Mouse (Mus musculus) left cerebral cortex, postnatal 10 days (tissue): ENCODE measurements around the gene Prnd. TPM values are rescaled to one million over a fixed set of nuclear protein-coding genes. Genes with fewer than 3 reads are reported as not detected.

Experiments used
- DNase-seq, 2 experiments: peaks; one replicate each; pipeline ENCODE4 v3.0.0; 2021 to 2022; ENCODE audit warnings: low spot score in 2 of 2, mixed read lengths in 1 of 2; ENCODE audit errors: extremely low spot score in 1 of 2
- intact Hi-C: fragments of 180-260 bp; cut with DNase I; formaldehyde crosslinking; loops from one replicate; pipeline ENCODE4 v1.15.1; 2025
- total RNA-seq, 2 experiments: library from RNA; stranded (reverse); gene quantifications; 2 replicates each; pipeline ENCODE4 v1.2.3; 2021

Gene Prnd
- total RNA-seq, 2 experiments from 2014 or later, result 4.2 to 5.0 TPM

- DNase-seq, result no peak
- intact Hi-C loops, result no loop called here
Measured at GRCm38 (mm10) chr2:132004495-132005136, 54.0 kb downstream of the Prnd start.

- DNase-seq, result no peak
- intact Hi-C loops, result no loop called here
Measured at GRCm38 (mm10) chr2:132005445-132005844, 54.8 kb downstream of the Prnd start.

Other genes starting within 250 kb of the Prnd start
- under 1 TPM; 0.09 to 0.14 TPM for gene Erv3, start 91.1 kb upstream of the Prnd start, total RNA-seq
- 100 to 1,000 TPM; 384 to 392 TPM for gene Prnp, start 40.9 kb upstream of the Prnd start, total RNA-seq
- not detected for gene Prn, start 40.9 kb upstream of the Prnd start, total RNA-seq
- 10 to 100 TPM; 28.0 to 30.4 TPM for gene Rassf2, start 79.4 kb downstream of the Prnd start, total RNA-seq
- 10 to 100 TPM; 99.1 to 99.3 TPM for gene Slc23a2, start 194.2 kb downstream of the Prnd start, total RNA-seq